Mouse (Mus musculus) cerebellum, adult 18-20 months (tissue): ENCODE data around the gene Tsr1.
A peak's percentile ranks its signal among the peaks of the same experiment; 100 is the strongest.

Experiments used
- DNase-seq, 2 experiments: peaks; one replicate each; pipeline ENCODE4 v3.0.0; 2021

The Tsr1 gene

DNA sequence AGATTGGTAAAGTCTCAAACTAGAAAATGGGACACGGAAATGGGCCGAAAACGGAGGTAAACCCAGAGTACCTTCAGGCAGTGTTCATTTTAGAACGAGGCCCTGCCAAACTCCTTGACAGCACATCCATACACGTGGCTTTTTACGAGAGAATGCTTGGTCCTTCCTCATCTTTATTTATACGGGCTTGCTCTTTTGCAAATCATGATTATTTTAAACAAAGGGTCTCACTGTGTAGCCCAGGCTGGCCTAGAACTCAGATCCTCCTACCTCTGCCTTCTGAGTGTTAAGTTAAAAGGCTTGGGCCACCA is 601 bp downstream of the Tsr1 start:
- no peak for DNase-seq

DNA sequence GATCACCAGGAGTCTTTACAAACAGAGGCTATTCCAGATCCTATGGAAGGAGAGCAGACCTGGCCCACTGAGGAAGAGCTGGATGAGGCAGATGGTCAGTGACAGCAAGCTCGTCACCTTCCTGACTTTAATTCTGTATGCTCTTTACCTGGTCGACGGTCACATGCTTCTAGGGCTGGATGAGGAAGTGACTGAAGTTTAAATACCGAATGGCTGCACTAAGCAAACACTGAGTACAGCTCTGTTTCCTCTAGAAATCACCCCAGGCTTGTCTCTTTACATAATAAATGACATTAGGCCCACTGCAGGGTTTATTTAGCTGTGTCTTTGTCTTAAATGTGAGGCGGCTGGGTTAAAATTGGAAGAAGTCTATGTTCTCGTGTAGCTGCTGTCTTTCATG is 3.7 kb downstream of the Tsr1 start:
- DNase-seq = no peak

DNA sequence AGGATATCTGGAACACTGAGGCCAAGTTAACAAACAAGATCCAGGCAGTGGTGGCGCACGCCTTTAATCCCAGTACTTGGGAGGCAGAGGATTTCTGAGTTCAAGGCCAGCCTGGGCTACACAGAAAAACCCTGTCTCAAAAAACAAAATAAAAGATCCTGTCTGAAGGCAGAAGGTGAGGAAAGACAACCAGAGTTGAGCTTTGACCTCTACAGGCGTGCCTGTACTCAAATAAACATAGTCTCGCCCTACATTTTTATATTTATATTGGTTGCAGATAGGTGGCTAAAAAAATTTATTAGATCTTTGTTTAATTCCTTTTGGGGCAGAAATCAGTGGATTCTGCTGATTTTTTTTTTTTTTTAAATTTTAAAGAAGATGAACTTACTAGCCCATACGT is 4.5 kb downstream of the Tsr1 start:
- no peak for DNase-seq

DNA sequence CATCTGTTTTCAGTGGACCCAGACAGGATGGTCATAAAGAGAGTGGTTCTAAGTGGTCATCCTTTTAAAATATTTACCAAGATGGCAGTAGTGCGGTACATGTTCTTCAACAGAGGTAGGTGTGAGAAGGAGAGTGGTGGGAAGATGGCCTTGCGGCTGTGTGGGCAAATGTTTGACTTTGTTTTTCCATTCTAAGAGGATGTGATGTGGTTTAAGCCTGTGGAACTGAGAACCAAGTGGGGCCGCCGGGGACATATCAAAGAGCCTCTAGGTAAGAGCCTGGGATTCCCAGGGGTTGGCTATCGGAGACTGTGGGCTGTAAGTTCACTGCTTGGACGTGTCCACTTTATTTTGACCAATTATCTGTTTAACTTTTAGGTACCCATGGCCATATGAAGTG is 10.0 kb downstream of the Tsr1 start:
- no peak for DNase-seq

DNA sequence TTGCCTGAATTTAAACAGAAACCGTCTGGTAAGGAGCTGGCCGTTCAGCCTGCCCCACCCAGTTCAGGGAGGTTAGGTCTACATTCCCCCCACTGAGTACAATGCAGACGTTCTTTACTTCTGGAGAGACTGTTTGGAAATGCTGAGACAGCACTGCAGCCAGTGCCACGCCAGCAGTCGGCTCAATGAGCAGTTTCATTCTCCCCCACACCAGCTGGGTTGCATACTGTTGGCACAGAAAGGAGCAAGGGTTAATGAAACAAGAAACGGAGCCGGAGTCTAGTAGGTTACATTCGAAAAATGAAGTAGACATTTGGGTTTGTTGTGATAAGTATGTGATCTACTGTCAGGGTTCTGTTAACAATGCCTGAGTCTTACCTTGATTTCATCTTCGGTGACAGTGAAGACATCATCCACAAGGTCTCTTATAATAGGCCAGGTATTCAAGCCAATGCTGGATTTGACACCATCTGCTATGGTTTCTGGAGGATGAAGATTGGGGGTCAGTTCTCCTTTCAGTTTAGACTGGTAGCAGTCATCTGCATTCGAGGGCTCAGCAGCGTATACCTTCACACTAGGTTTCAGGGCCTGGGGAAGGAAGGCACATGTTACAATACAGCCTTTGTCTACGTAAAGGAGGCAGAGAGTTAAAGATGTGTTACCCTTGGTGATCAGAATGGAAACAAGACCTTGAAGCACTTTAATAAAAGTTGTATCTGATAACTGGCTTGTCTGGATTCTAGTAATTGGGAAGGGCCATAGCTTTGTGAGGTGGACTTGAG is 10.9 kb downstream of the Tsr1 start:
- no peak for DNase-seq

DNA sequence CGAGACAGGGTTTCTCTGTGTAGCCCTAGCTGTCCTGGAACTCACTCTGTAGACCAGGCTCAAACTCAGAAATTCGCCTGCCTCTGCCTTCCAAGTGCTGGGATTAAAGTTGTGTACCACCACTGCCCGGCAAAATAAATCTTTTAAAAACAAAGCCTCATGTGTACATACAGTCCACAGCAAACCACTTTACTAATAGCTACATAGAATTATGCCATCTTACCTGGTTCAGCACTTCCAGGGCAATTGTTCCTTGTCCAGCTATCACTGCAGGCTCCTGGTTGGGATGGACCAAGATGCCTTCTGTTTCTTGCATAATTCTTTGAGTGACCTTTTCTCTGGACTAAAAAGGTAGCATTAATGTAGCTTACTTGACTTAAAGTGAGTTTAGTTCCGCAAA is 12.1 kb downstream of the Tsr1 start:
- DNase-seq = no peak

DNA sequence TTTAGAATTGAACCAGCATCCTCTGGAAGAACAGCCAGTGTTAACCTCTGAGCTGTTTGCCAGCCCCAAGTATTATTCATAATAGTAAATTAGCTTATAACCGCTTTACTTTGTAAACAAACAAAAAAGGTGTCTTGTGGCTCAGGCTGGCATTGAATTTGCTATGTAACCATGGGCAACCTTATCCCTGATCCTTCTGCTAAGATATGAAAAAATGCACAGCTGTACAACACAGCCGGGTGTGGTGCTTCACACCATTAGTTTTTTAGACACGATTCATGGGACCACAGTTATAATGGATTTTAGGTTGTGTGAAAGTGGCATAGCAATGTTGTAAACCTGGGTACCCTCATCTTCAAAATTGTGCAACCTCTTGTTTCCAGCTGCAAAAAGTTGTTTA is 14.6 kb downstream of the Tsr1 start:
- no peak for DNase-seq

DNA sequence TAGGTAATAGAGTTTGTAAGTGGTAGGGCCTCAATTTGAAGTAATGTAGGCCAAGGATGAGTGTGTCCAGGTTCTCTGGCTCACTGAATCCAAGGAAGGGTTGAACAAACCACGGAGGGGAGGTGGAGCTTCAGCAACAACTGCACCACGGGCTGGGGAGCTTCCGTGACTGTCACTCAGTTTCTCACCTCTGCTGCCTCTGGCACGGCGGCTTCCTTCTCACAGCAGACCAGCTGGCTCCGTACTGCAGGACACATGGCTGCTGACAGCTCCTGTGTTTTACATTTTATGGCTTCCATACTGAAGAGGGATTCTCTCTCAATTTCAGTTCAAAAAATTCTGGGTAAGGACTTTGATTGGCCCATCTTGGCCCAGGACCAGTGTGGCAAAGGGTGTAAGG is 21.4 kb downstream of the Tsr1 start:
- no peak for DNase-seq

DNA sequence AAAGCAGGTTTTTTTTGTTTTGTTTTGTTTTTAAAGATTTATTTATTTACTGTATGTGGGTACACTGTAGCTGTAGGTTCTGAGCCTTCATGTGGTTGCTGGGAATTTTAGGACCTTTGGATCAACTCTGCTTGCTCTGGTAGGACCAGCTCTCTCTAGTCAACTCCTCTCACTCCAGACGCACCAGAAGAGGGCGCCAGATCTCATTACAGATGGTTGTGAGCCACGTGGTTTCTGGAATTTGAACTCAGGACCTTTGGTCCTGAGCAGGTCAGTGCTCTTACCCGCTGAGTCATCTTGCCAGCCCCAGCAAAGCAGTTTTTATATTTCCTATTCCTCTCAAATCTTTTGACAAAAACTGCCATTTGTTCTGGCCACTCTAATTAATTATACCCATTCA is 26.3 kb downstream of the Tsr1 start:
- peak; percentile 30 to 36 for DNase-seq

DNA sequence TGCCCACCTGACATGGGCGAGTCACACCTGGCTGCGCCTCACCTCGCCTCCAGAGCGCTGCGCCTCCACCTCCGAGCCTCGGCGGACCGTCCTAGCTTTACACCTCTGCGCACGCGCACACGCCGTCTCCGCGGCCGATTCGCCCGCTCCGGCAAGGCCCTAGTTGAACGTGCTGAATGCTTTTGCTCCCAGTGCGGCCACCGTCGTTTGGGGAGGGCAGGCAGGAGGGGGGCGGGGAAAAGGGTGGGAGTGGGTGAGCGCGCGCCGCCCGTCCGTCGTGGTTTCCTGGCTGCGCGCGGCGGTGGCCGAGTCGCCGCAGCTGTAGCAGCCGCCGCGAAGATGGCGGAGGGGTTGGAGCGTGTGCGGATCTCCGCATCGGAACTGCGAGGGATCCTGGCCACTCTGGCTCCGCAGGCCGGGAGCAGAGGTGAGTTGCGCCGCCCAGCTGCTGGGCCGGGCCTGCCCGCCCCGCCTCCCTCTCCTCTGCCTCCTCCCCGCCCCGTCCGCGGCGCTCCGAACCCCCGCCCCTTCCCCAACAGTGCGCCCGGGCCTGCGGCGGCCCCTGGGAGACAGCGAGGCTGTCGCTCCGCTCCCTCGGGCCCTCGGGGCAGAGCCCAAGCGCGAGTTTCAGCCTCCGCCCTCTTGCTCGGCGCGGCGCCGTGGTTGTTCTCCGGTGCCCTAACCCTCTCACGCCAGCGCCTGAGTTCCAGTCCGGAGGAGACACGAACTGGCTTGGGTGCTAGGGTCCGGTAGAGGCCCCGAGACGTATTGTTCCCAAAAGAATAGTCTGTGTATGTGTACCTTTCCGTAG is 27.9 kb downstream of the Tsr1 start, which contains the start of the genes Smg6 and Srr:
Gene Smg6, plus strand, starts transcription at position 247 of the 811 bp plus-strand sequence.
Gene Srr, minus strand, starts transcription at position 372 of the 811 bp plus-strand sequence.
- DNase-seq = peak; percentile 94 to 95

DNA sequence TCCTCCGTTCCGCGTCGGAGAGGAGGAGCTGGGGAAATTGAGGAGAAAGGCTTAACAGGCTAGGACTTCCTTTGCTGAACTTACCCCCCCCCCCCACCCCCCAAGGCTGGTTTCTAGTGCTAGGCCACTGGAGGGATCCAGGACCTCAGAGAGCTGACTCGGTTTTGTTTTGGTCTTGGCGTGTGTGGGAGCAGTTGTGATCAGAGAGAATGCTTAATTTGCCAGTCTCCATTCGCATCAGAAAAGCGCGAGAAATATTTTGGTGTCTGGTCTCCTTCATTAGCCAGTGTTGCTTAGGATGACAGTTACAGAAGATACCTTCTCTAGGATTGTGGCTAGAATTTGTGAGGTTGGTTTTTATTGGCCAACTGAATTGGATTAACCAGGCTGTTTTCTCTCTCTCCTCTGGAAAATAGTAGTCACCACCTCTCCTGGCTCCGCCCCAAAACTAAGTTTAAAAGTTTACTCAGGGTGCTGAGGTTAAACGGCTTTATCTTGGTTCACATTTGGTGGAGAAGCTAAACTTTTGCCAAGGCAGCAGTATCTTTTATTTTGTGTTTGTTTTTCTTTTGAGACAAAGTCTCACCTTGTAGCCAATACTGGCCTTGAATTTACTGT is 28.6 kb downstream of the Tsr1 start:
- no peak for DNase-seq

DNA sequence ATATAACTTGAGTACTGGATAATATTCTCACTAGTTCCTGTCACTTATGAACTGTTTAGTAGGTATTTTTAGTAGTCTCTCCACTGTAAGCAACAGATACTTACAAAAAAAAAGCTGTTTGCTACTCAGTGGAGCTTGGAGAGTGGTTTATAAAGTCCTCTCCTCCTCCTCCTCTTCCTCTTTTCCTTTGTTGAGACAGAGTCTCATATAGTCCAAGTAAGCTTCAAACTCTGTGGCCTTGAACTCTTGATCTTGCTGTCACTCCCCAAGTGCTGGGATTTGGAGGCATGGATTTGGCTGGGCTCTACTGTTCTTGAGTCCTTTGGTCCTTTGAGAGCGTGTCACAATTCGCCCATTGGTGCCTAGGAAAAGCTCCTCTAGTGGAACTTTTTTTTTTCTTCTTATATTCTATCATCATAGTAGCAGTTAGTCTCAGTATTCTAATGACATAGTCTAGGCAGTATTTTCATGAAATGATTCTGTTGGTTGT is 29.4 kb downstream of the Tsr1 start:
- no peak for DNase-seq

DNA sequence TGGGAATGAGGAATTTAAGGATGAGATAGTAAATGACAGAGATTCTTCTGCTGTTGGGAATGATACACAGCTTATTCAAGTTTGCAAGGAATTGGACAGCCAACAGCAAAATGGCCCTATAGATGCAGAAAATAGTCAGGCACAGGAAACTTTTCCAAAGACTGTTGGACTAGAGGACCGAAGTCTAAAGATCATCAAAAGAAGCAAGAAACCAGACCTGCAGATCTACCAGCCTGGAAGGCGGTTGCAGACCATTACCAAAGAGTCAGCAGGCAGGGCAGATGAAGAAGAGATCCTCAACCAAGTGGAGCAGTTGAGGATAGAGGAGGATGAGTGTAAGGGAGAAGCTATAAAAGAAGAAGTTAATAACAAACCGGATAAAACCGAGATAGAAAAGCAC is 31.2 kb downstream of the Tsr1 start:
- no peak for DNase-seq

DNA sequence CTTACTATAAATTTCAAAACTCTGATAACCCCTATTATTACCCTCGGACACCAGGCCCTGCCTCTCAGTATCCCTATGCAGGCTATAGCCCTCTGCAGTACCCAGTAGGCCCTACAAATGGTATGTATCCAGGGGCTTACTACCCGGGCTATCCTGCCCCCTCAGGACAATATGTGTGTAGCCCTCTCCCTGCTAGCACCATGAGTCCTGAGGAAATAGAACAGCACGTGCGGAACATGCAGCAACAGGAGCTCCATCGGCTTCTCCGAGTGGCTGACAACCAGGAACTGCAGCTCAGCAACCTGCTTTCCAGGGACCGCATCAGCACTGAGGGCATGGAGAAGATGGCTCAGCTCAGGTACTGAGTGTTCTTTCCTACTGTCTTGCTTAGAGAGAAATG is 32.5 kb downstream of the Tsr1 start:
- DNase-seq = no peak

DNA sequence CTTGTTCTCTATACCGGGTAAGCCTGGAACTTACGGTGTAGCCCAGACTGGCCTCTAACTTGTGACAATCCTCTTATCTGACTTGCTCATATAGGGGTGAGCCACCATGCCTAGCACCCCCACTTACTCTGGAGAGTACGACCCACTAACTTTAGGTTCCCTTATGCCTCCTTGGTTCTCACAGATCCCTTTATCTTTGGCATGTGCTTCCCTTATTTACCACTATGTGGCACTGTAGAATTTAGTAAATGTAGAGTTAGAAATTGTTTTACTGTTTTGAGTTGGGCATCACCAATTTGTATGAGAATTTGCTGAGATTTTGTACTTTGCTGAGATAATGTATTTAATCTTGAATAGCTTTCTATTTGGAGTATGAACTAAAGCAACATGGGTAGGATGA is 48.5 kb downstream of the Tsr1 start:
- DNase-seq = peak; percentile 11 to 20

DNA sequence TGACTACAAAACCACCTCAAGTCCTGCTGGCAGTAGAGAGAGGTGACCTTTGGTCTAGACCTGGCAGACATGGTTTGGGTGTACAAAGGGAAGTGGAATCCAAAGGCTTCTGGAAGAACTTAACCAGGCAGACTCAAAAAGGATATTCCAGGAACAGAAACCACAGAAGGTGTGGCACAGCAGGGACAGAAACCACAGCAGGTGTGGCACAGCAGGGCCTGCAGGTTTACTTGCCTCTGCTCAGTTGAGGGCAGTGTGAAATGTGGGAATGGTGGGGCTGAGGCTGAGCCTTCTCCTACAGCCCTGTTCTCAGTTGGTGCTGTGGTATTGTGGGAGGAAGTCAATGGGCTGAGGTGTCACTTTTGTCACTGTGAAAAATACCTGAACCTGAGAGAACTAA is 57.0 kb downstream of the Tsr1 start:
- DNase-seq = peak; percentile 14 to 26

DNA sequence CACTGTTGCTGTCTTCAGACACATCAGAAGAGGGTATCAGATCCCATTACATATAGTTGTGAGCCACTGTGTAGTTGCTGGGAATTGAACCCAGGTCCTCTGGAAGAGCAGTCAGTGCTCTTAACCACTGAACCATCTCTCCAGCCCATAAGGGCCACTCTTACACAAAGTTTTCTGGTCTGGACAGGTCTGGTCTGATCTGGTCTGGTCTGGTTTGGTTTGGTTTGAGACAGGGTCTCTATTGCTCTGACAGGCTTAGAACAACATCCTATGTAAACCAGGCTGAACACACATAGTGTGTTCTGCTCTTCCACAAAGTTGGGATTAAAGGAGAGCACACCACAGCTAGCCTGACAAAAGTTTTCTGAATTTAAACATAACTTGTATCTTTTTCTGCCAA is 58.1 kb downstream of the Tsr1 start:
- DNase-seq = no peak

DNA sequence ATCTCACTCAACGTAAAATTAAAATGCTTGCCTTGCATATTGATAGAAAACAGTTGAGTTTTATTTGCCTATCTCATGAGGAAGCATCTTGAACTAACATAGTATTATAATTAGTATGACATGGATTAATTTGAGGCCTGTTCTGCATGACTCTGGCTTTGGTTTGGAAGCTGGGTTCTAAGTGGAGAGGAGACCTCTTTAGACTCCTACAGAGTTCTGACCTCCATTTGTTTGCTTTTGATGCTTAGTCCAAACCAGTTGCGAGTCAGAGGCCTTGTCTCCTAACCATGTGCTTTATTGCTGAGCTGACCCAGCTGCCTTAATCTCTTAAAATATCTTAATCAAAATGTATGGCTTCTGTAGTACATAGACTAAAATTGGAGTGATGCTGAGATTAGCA is 59.7 kb downstream of the Tsr1 start:
- no peak for DNase-seq
